Mouse (Mus musculus): ENCODE measurements at regions not wholly inside any gene's neighbourhood (a gene's known extent, or its start where the extent isn't known, plus 50 kb on each side); places are given as distances from the start of the nearest gene placed in this dataset.

- no peak for DNase-seq
These were observed 91.2 kb downstream of the Srek1 start for GRCm38 (mm10) chr13:103683169-103683568.

- no peak for DNase-seq
These were observed 93.7 kb downstream of the Srek1 start for GRCm38 (mm10) chr13:103680740-103681139.

- no peak for DNase-seq
These were observed 94.4 kb downstream of the Srek1 start for GRCm38 (mm10) chr13:103680052-103680451.

GRCm38 (mm10) chr13:103676831-103677230, 97.6 kb downstream of the Srek1 start:
- no peak for DNase-seq

GRCm38 (mm10) chr13:103676221-103676620, 98.2 kb downstream of the Srek1 start:
- no peak for DNase-seq

- no peak for DNase-seq
These were observed 103.8 kb downstream of the Srek1 start for GRCm38 (mm10) chr13:103670611-103671010.

GRCm38 (mm10) chr13:103669856-103670255, 104.6 kb downstream of the Srek1 start:
- no peak for DNase-seq

- DNase-seq: no peak
These were observed 106.7 kb downstream of the Srek1 start for GRCm38 (mm10) chr13:103667749-103668148.

- no peak for DNase-seq
These were observed 114.0 kb downstream of the Srek1 start for GRCm38 (mm10) chr13:103660248-103660996.

GRCm38 (mm10) chr13:103655966-103656365, 118.4 kb downstream of the Srek1 start:
- DNase-seq: no peak

- DNase-seq: no peak
These were observed 121.2 kb downstream of the Srek1 start for GRCm38 (mm10) chr13:103653216-103653615.

GRCm38 (mm10) chr13:103649383-103649782, 125.0 kb downstream of the Srek1 start:
- DNase-seq: no peak

GRCm38 (mm10) chr13:103648016-103648415, 126.4 kb downstream of the Srek1 start:
- no peak for DNase-seq

GRCm38 (mm10) chr13:103646035-103646434, 128.4 kb downstream of the Srek1 start:
- peak; percentile 47 for DNase-seq

- DNase-seq: peak; percentile 76
These were observed 130.2 kb downstream of the Srek1 start for GRCm38 (mm10) chr13:103643993-103644722.

- DNase-seq: no peak
These were observed 130.9 kb downstream of the Srek1 start for GRCm38 (mm10) chr13:103643486-103643885.

GRCm38 (mm10) chr13:103642542-103643375, 131.6 kb downstream of the Srek1 start:
- DNase-seq: no peak

GRCm38 (mm10) chr13:103638038-103638437, 136.4 kb downstream of the Srek1 start:
- DNase-seq: no peak

- no peak for DNase-seq
These were observed 137.0 kb downstream of the Srek1 start for GRCm38 (mm10) chr13:103637414-103637813.

- no peak for DNase-seq
These were observed 137.8 kb downstream of the Srek1 start for GRCm38 (mm10) chr13:103636595-103636994.

- DNase-seq: no peak
These were observed 150.6 kb downstream of the Srek1 start for GRCm38 (mm10) chr13:103623810-103624209.

GRCm38 (mm10) chr13:103623319-103623718, 151.1 kb downstream of the Srek1 start:
- DNase-seq: no peak

GRCm38 (mm10) chr13:103622324-103622723, 152.1 kb downstream of the Srek1 start:
- DNase-seq: no peak
